Comparison of ENCODE assay signal across 8 mouse cellular contexts in the genomic region with DNA sequence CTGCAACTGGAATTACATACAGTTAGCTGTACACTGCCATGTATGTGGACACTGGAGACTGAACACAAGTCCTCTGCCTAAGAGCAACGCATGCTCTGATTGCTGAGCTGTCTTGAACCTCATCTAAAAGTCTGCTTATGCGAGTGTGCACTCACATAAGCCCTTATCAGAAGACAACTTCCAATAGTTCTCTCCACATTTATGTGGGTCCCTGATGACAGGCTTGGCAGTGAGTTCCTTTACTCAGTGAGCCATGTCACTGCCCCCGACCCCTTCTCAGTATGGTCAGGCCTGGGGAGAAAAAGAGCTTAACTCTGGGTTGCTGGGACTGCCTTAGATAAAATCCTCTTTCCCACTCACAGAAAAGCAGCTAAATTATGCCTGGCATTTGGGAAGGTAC. TPM values are rescaled to one million over a fixed set of nuclear protein-coding genes. Genes with fewer than 3 reads are reported as not detected.
A peak's percentile ranks its signal among the peaks of the same experiment; 100 is the strongest.
DNase-seq lines count a peak whose midpoint lies in the region; ATAC-seq and TF ChIP-seq lines count a peak whose summit lies in the region.

A gene (plus strand): TSS at position 274 of the 400 bp plus-strand sequence.

- 77% methylated on average over 3 of the region's 3 CpGs for WGBS in intestine, embryonic 15.5 days
- WGBS in midbrain, embryonic 16.5 days = 50% methylated on average over 3 of the region's 3 CpGs

- H3K36me3 ChIP-seq in intestine, embryonic 15.5 days = peaks cover 12% of the 10 kb centered on the region
- H3K36me3 ChIP-seq in midbrain, embryonic 16.5 days (ENCODE audit: control insufficient read depth, insufficient read depth, low read length) = peaks cover 8% of the 10 kb centered on the region

- ATAC-seq in intestine, embryonic 15.5 days = no peak
- no peak for ATAC-seq in midbrain, embryonic 16.5 days

- peak within 1 kb of the TSS; percentile 74 for H3K4me2 ChIP-seq in intestine, embryonic 15.5 days (replicated peaks)
- peak within 1 kb of the TSS; percentile 54 for H3K4me2 ChIP-seq in midbrain, embryonic 16.5 days (ENCODE audit: low read length)

- TF ChIP-seq CTCF in gastrocnemius, adult 2 months (IDR thresholded peaks at IDR 0.05) = no peak

- peak within 1 kb of the TSS; percentile 79 for H3K27ac ChIP-seq in gastrocnemius, adult 2 months
- peak within 1 kb of the TSS; percentile 51; the same call in 1 of the 2 replicates for H3K27ac ChIP-seq in intestine, embryonic 15.5 days
- H3K27ac ChIP-seq in midbrain, embryonic 16.5 days (ENCODE audit: low read length) = peak within 1 kb of the TSS; percentile 94

- DNase-seq in gastrocnemius, adult 2 months = no peak
- DNase-seq in gastrocnemius, postnatal 25 days = no peak
- no peak for DNase-seq in urinary bladder, adult 2 months (ENCODE audit: low spot score)
- DNase-seq in urinary bladder, postnatal 36 days (ENCODE audit: low spot score in 2 of 2) = no peak
- DNase-seq in yolk sac, embryonic 10.5 days (ENCODE audit: low spot score) = no peak
- DNase-seq in thymus, postnatal 10 days (ENCODE audit: low spot score in 2 of 2) = no peak

- peak within 1 kb of the TSS; percentile 69 for H3K9ac ChIP-seq in intestine, embryonic 15.5 days
- peak within 1 kb of the TSS; percentile 82 for H3K9ac ChIP-seq in midbrain, embryonic 16.5 days (ENCODE audit: low read depth, low read length)

- H3K4me3 ChIP-seq in gastrocnemius, adult 2 months = peak within 1 kb of the TSS; percentile 69
- peak within 1 kb of the TSS; percentile 57; the same call in 1 of the 2 replicates for H3K4me3 ChIP-seq in intestine, embryonic 15.5 days (replicated peaks)
- H3K4me3 ChIP-seq in midbrain, embryonic 16.5 days (ENCODE audit: low read depth, low read length) = peak within 1 kb of the TSS; percentile 66

- no peaks in the 10 kb centered on the region for H3K9me3 ChIP-seq in intestine, embryonic 15.5 days
- H3K9me3 ChIP-seq in midbrain, embryonic 16.5 days (replicated peaks; ENCODE audit: control insufficient read depth, low read length, poor library complexity, severe bottlenecking) = no peaks in the 10 kb centered on the region

- H3K27me3 ChIP-seq in intestine, embryonic 15.5 days (replicated peaks) = no peaks in the 10 kb centered on the region
- H3K27me3 ChIP-seq in midbrain, embryonic 16.5 days (ENCODE audit: control insufficient read depth, insufficient read depth, low read depth, low read length) = no peaks in the 10 kb centered on the region

- peaks cover 40% of the 10 kb centered on the region for H3K4me1 ChIP-seq in intestine, embryonic 15.5 days (replicated peaks)
- peaks cover 37% of the 10 kb centered on the region for H3K4me1 ChIP-seq in midbrain, embryonic 16.5 days (ENCODE audit: control insufficient read depth, insufficient read depth, low read length)

- intact Hi-C loops in gastrocnemius, adult 2 months (cut with DNase I) = no loop called here

RNA-seq across cellular contexts. Expression of the gene that starts here (rescaled TPM):
- total RNA-seq in gastrocnemius, adult 2 months (2021) = 1 to 10 TPM; 3.2 to 5.2 TPM
- total RNA-seq in gastrocnemius, postnatal 25 days (2021) = 1 to 10 TPM; 5.6 to 6.9 TPM
- polyA plus RNA-seq in urinary bladder, adult 2 months (2012; rRNA removed) = 28.0 and 31.9 TPM in 2 replicates
- polyA plus RNA-seq in intestine, embryonic 15.5 days (2015; fragmentation: Nextera tagmentation; extraction: Ambion mirVana) = 7.2 and 8.5 TPM in 2 replicates
- 23.4 and 30.0 TPM in 2 replicates for polyA plus RNA-seq in midbrain, embryonic 16.5 days (2015; fragmentation: Nextera tagmentation; extraction: Ambion mirVana)
